Mouse (Mus musculus): ENCODE data around the gene Kcng1. TPM values are rescaled to one million over a fixed set of nuclear protein-coding genes. Genes with fewer than 3 reads are reported as not detected.

Gene Kcng1
- polyA plus RNA-seq, 1 experiment from 2014 or later, result 3.7 TPM

- no peak overlapping the region for H3K9ac ChIP-seq
- no peak overlapping the region for H3K27ac ChIP-seq
- H3K4me2 ChIP-seq, result no peak overlapping the region
- H3K27me3 ChIP-seq, result peaks cover 5% of the 10 kb centered on the region; the same call in 1 of the 2 replicates
- ATAC-seq (ENCODE audit: low FRiP score), result no peak
- 39% methylated on average over 10 of the region's 10 CpGs for WGBS
- no peak overlapping the region for H3K4me3 ChIP-seq (replicated peaks)
- no peaks in the 10 kb centered on the region for H3K9me3 ChIP-seq
- no peaks in the 10 kb centered on the region for H3K36me3 ChIP-seq (replicated peaks)
- peaks cover 22% of the 10 kb centered on the region for H3K4me1 ChIP-seq
These were observed 10.5 kb upstream of the Kcng1 start for GRCm38 (mm10) chr2:168292041-168292440.

GRCm38 (mm10) chr2:168289851-168290250 is 8.3 kb upstream of the Kcng1 start:
- ATAC-seq (ENCODE audit: low FRiP score), result no peak
- Histone ChIP-seq H3K9me3 (peaks cover 7% of the 10 kb centered on the region), H3K27me3 (peaks cover 15% of the 10 kb centered on the region), H3K4me3 (replicated peaks) (no peak overlapping the region), H3K27ac (no peak overlapping the region), H3K36me3 (replicated peaks) (no peaks in the 10 kb centered on the region), H3K4me1 (peaks cover 22% of the 10 kb centered on the region), H3K9ac (no peak overlapping the region), H3K4me2 (no peak overlapping the region)
- 82% methylated on average over 2 of the region's 2 CpGs for WGBS

GRCm38 (mm10) chr2:168289016-168289415 is 7.5 kb upstream of the Kcng1 start:
- H3K27me3 ChIP-seq, result peaks cover 18% of the 10 kb centered on the region
- no peak overlapping the region for H3K4me2 ChIP-seq
- peaks cover 7% of the 10 kb centered on the region for H3K9me3 ChIP-seq
- H3K36me3 ChIP-seq (replicated peaks), result no peaks in the 10 kb centered on the region
- WGBS, result 63% methylated on average over 9 of the region's 9 CpGs
- no peak overlapping the region for H3K9ac ChIP-seq
- no peak overlapping the region for H3K4me3 ChIP-seq (replicated peaks)
- ATAC-seq (ENCODE audit: low FRiP score), result no peak
- no peak overlapping the region for H3K27ac ChIP-seq
- H3K4me1 ChIP-seq, result peaks cover 22% of the 10 kb centered on the region

GRCm38 (mm10) chr2:168286987-168287386 is 5.5 kb upstream of the Kcng1 start:
- no peak overlapping the region for H3K27ac ChIP-seq

GRCm38 (mm10) chr2:168285143-168285542 is 3.6 kb upstream of the Kcng1 start:
- whole genome bisulfite sequencing, result 88% methylated on average over 6 of the region's 6 CpGs
- Histone ChIP-seq H3K9me3 (peaks cover 7% of the 10 kb centered on the region), H3K27ac (no peak overlapping the region), H3K4me2 (no peak overlapping the region), H3K9ac (no peak overlapping the region), H3K27me3 (peaks cover 54% of the 10 kb centered on the region), H3K4me1 (peaks cover 23% of the 10 kb centered on the region), H3K36me3 (replicated peaks) (no peaks in the 10 kb centered on the region), H3K4me3 (replicated peaks) (no peak overlapping the region)
- ATAC-seq (ENCODE audit: low FRiP score), result no peak

More at GRCm38 (mm10) chr2:168286987-168287386, 5.5 kb upstream of the Kcng1 start:
- H3K9me3 ChIP-seq, result peaks cover 7% of the 10 kb centered on the region
- no peak overlapping the region for H3K4me2 ChIP-seq
- H3K4me3 ChIP-seq (replicated peaks), result no peak overlapping the region
- no peaks in the 10 kb centered on the region for H3K36me3 ChIP-seq (replicated peaks)
- no peak overlapping the region for H3K9ac ChIP-seq
- H3K4me1 ChIP-seq, result peaks cover 8% of the 10 kb centered on the region
- no peak for ATAC-seq (ENCODE audit: low FRiP score)
- peaks cover 36% of the 10 kb centered on the region for H3K27me3 ChIP-seq
- 25% methylated on average over 3 of the region's 3 CpGs for WGBS

GRCm38 (mm10) chr2:168280729-168281581 is 581 bp downstream of the Kcng1 start:
- Histone ChIP-seq H3K27ac (no peak overlapping the region), H3K27me3 (peaks cover 81% of the 10 kb centered on the region), H3K9ac (peak overlapping the region; percentile 56), H3K9me3 (peaks cover 6% of the 10 kb centered on the region), H3K36me3 (replicated peaks) (no peaks in the 10 kb centered on the region), H3K4me3 (replicated peaks) (peak overlapping the region; percentile 53), H3K4me1 (peaks cover 29% of the 10 kb centered on the region), H3K4me2 (peak overlapping the region; percentile 90)
- peak; percentile 63 for ATAC-seq (ENCODE audit: low FRiP score)
- under 1% methylated on average over 58 of the region's 82 CpGs for WGBS

- Histone ChIP-seq H3K9ac (no peak overlapping the region), H3K27me3 (peaks cover 57% of the 10 kb centered on the region), H3K4me1 (peaks cover 4% of the 10 kb centered on the region), H3K9me3 (no peaks in the 10 kb centered on the region), H3K36me3 (replicated peaks) (no peaks in the 10 kb centered on the region), H3K4me3 (replicated peaks) (no peak overlapping the region), H3K4me2 (no peak overlapping the region), H3K27ac (no peak overlapping the region)
- no peak for ATAC-seq (ENCODE audit: low FRiP score)
- 13% methylated on average over 11 of the region's 11 CpGs for WGBS
These were observed 7.1 kb downstream of the Kcng1 start for GRCm38 (mm10) chr2:168274374-168274935.

- H3K9me3 ChIP-seq, result no peaks in the 10 kb centered on the region
These were observed 8.1 kb downstream of the Kcng1 start for GRCm38 (mm10) chr2:168273387-168273786.

GRCm38 (mm10) chr2:168268033-168268432 is 13.5 kb downstream of the Kcng1 start:
- no peak for ATAC-seq (ENCODE audit: low FRiP score)
- Histone ChIP-seq H3K27me3 (peaks cover 8% of the 10 kb centered on the region), H3K27ac (no peak overlapping the region), H3K36me3 (replicated peaks) (no peaks in the 10 kb centered on the region), H3K4me2 (no peak overlapping the region), H3K4me3 (replicated peaks) (no peak overlapping the region), H3K9ac (no peak overlapping the region), H3K9me3 (no peaks in the 10 kb centered on the region), H3K4me1 (no peaks in the 10 kb centered on the region)
- 49% methylated on average over 7 of the region's 7 CpGs for WGBS

More at GRCm38 (mm10) chr2:168273387-168273786, 8.1 kb downstream of the Kcng1 start:
- Histone ChIP-seq H3K4me1 (peaks cover 4% of the 10 kb centered on the region; the same call in 1 of the 2 replicates), H3K9ac (no peak overlapping the region), H3K27ac (no peak overlapping the region), H3K4me3 (replicated peaks) (no peak overlapping the region), H3K36me3 (replicated peaks) (no peaks in the 10 kb centered on the region), H3K4me2 (no peak overlapping the region), H3K27me3 (peaks cover 52% of the 10 kb centered on the region)
- ATAC-seq (ENCODE audit: low FRiP score), result no peak
- 49% methylated on average over 9 of the region's 9 CpGs for WGBS

- H3K4me1 ChIP-seq, result no peaks in the 10 kb centered on the region
- no peak overlapping the region for H3K4me3 ChIP-seq (replicated peaks)
- ATAC-seq (ENCODE audit: low FRiP score), result no peak
- H3K9me3 ChIP-seq, result no peaks in the 10 kb centered on the region
- no peak overlapping the region for H3K4me2 ChIP-seq
- WGBS, result 90% methylated on average over 10 of the region's 10 CpGs
- no peaks in the 10 kb centered on the region for H3K36me3 ChIP-seq (replicated peaks)
- no peaks in the 10 kb centered on the region for H3K27me3 ChIP-seq
- H3K9ac ChIP-seq, result no peak overlapping the region
- no peak overlapping the region for H3K27ac ChIP-seq
These were observed 20.6 kb downstream of the Kcng1 start for GRCm38 (mm10) chr2:168260900-168261299.

GRCm38 (mm10) chr2:168260124-168260523 is 21.4 kb downstream of the Kcng1 start:
- 90% methylated on average over 3 of the region's 3 CpGs for WGBS
- no peak overlapping the region for H3K27ac ChIP-seq
- H3K4me3 ChIP-seq (replicated peaks), result no peak overlapping the region
- no peaks in the 10 kb centered on the region for H3K9me3 ChIP-seq
- H3K4me1 ChIP-seq, result no peaks in the 10 kb centered on the region
- ATAC-seq (ENCODE audit: low FRiP score), result no peak
- no peaks in the 10 kb centered on the region for H3K27me3 ChIP-seq
- no peak overlapping the region for H3K9ac ChIP-seq
- no peaks in the 10 kb centered on the region for H3K36me3 ChIP-seq (replicated peaks)
- H3K4me2 ChIP-seq, result no peak overlapping the region

GRCm38 (mm10) chr2:168259046-168259445 is 22.5 kb downstream of the Kcng1 start:
- H3K9ac ChIP-seq, result no peak overlapping the region
- WGBS, result 88% methylated on average over 8 of the region's 8 CpGs
- no peak overlapping the region for H3K4me2 ChIP-seq
- no peak overlapping the region for H3K27ac ChIP-seq
- H3K27me3 ChIP-seq, result no peaks in the 10 kb centered on the region
- ATAC-seq (ENCODE audit: low FRiP score), result no peak
- no peak overlapping the region for H3K4me3 ChIP-seq (replicated peaks)
- H3K36me3 ChIP-seq (replicated peaks), result no peaks in the 10 kb centered on the region
- H3K4me1 ChIP-seq, result no peaks in the 10 kb centered on the region
- H3K9me3 ChIP-seq, result no peaks in the 10 kb centered on the region

Measured in forebrain, embryonic 12.5 days (tissue).